Mouse (Mus musculus) embryonic fibroblast, embryonic 13.5 days (primary cell): ENCODE measurements around the gene Dync2li1. TPM values are rescaled to one million over a fixed set of nuclear protein-coding genes. Genes with fewer than 3 reads are reported as not detected.

Experiments used
- H3K27ac ChIP-seq: 2 replicates; pipeline ENCODE4 v1.5.1; 2012; ENCODE audit warnings: low read length, control low read depth, inconsistent platforms; ENCODE audit not compliant: insufficient read depth
- H3K4me1 ChIP-seq: 2 replicates; pipeline ENCODE4 v1.6.1; 2011; ENCODE audit warnings: low read length; ENCODE audit not compliant: control insufficient read depth, insufficient read depth
- H3K4me3 ChIP-seq: 2 replicates; pipeline ENCODE4 v1.5.1; 2011; ENCODE audit warnings: mild to moderate bottlenecking, control low read depth, low read length; ENCODE audit not compliant: insufficient read depth
- CTCF ChIP-seq: IDR thresholded peaks from 2 replicates; pipeline ENCODE4 v1.5.1; 2011; ENCODE audit warnings: mild to moderate bottlenecking, control low read depth, low read length, moderate library complexity, borderline replicate concordance; ENCODE audit not compliant: insufficient read depth
- POLR2A ChIP-seq: IDR thresholded peaks from 2 replicates; pipeline ENCODE4 v1.6.1; 2011; ENCODE audit warnings: low read depth, mild to moderate bottlenecking, control low read depth, low read length, moderate library complexity
- polyA plus RNA-seq: library from polyadenylated mRNA; stranded (reverse); fragments of >200 nt; gene quantifications from 2 replicates; pipeline ENCODE4 v1.2.4, GENCODE M21; 2011; ENCODE audit warnings: low read depth; ENCODE audit not compliant: missing spikeins, insufficient read length

Dync2li1 gene
- polyA plus RNA-seq, 1 experiment: 21.4 TPM

GRCm38 (mm10) chr17:84606976-84607375, 19.3 kb upstream of the Dync2li1 start:
- Histone ChIP-seq H3K4me3 (no peak overlapping the region), H3K27ac (no peak overlapping the region), H3K4me1 (no peaks in the 10 kb centered on the region)
- TF ChIP-seq POLR2A (no peak), CTCF (no peak)

GRCm38 (mm10) chr17:84607617-84608016, 18.7 kb upstream of the Dync2li1 start:
- H3K4me3 ChIP-seq: no peak overlapping the region
- TF ChIP-seq CTCF (no peak), POLR2A (no peak)
- H3K27ac ChIP-seq: no peak overlapping the region
- no peaks in the 10 kb centered on the region for H3K4me1 ChIP-seq

- H3K4me1 ChIP-seq: no peaks in the 10 kb centered on the region
- H3K4me3 ChIP-seq: no peak overlapping the region
- no peak overlapping the region for H3K27ac ChIP-seq
- TF ChIP-seq CTCF (no peak), POLR2A (no peak)
Measured at GRCm38 (mm10) chr17:84608606-84609005, 17.7 kb upstream of the Dync2li1 start.

- no peak for TF ChIP-seq CTCF
- Histone ChIP-seq H3K4me3 (no peak overlapping the region), H3K27ac (peak overlapping the region; percentile 48; the same call in 1 of the 2 replicates), H3K4me1 (no peaks in the 10 kb centered on the region)
Measured at GRCm38 (mm10) chr17:84611500-84611899, 14.8 kb upstream of the Dync2li1 start.

DNA sequence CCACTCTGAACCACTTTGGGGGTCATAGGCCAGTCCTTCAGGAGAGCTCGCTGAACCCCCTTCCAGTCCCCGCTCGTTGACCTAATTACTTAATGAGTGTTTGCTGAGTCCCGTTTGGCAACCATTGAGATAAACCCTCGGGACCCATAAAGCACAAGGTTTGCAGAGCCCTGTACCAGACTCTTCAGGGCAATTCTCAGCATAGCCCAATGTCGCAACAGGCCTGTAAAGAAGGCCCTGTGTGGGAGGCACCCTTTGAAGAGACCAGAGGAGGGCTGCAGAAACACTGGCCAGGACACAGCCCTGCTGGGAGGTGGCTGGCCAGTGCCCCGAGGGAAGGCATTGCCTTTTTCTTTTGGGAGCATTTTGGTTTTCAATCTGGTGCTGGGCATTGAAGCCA, 14.3 kb upstream of the Dync2li1 start:
- H3K27ac ChIP-seq: peak overlapping the region; percentile 28; the same call in 1 of the 2 replicates
- TF ChIP-seq POLR2A: no peak
- no peak for TF ChIP-seq CTCF

GRCm38 (mm10) chr17:84615811-84616210, 10.5 kb upstream of the Dync2li1 start:
- Histone ChIP-seq H3K27ac (no peak overlapping the region), H3K4me3 (no peak overlapping the region), H3K4me1 (0 out of 2 replicates have a peak, but pooled peaks cover 3% of the 10 kb centered on the region)
- TF ChIP-seq CTCF (no peak), POLR2A (no peak)

More for the DNA sequence above, 14.3 kb upstream of the Dync2li1 start:
- Histone ChIP-seq H3K4me3 (no peak overlapping the region), H3K4me1 (no peaks in the 10 kb centered on the region)

DNA sequence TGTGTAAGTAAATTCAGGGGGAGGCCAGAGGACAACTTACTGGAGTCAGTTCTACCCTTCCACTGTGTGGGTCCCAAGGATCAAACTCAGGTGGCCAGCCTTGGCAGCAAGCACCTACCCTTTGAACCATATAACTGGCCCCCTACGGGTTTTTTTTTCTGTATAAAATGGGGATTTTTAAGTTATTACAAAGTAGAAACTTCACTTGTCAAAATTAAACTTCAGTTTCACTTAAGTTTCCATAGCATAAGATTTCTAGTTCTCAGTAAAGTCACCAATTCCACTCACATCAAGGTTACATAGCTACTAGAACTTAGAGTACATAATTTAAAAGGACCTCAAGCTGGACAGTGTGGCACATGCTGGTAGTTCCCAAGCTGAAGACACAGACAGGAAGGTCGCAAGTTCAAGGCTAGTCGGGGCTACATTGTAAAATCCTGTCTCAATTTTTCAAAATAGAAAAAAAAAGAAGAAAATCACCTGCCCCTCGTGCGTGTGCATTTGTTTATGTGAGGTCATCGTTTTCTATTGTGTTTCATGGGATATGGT, 9.7 kb upstream of the Dync2li1 start:
- Histone ChIP-seq H3K4me1 (0 out of 2 replicates have a peak, but pooled peaks cover 3% of the 10 kb centered on the region), H3K4me3 (no peak overlapping the region), H3K27ac (no peak overlapping the region)
- no peak for TF ChIP-seq POLR2A
- no peak for TF ChIP-seq CTCF

DNA sequence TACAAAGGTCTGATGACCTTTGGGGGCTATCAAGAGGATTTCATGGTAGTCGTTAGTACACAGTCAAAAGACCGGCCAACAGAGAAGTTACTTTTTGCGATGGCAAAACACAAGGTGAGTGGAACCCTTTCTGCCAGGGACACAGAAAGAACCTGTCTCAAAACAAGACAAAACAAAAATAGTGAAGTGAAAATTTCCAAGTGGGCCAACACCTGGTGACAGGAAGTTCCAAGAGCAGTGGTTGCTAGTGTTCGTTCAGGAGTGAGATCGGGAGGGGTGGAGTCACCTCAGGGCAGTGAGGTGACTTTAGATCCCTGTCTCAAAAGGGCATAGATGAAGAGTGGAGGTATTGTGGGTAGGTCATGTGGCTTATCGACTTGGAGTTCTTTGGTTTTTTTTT, 8.3 kb upstream of the Dync2li1 start:
- no peak overlapping the region for H3K27ac ChIP-seq
- H3K4me3 ChIP-seq: no peak overlapping the region
- H3K4me1 ChIP-seq: 0 out of 2 replicates have a peak, but pooled peaks cover 3% of the 10 kb centered on the region
- TF ChIP-seq CTCF (no peak), POLR2A (no peak)

- TF ChIP-seq CTCF (no peak), POLR2A (no peak)
- Histone ChIP-seq H3K4me1 (0 out of 2 replicates have a peak, but pooled peaks cover 3% of the 10 kb centered on the region), H3K4me3 (no peak overlapping the region), H3K27ac (no peak overlapping the region)
Measured at GRCm38 (mm10) chr17:84619112-84619511, 7.2 kb upstream of the Dync2li1 start.

DNA sequence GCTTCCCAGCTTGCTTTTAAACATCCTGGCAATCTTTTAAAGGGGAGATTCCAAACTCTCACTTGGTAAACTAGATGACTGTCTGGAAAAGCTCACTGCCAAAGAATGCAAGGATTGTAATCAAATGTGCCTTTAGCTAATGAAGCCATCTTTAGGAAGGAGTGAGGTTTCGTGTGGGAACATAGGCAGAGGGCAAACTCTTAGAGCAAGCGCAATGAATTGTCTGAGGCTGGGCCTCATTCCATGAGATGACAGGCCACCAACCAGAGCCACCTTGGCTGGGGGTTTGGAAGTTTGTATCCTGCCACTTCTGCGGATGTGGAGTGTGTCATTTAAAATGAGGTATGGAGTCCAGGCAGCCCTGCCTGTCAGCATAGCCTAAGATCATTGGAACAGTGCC, 6.2 kb upstream of the Dync2li1 start:
- Histone ChIP-seq H3K4me3 (no peak overlapping the region), H3K4me1 (0 out of 2 replicates have a peak, but pooled peaks cover 3% of the 10 kb centered on the region), H3K27ac (no peak overlapping the region)
- TF ChIP-seq POLR2A: no peak
- TF ChIP-seq CTCF: no peak
